Mouse (Mus musculus) cerebellum, postnatal 4 days (tissue): ENCODE data around the gene Gm15319.
"Not testable (repeated sequence)": the region's sequence is repeated elsewhere in the genome, so short reads cannot be mapped to it uniquely, and the experiment has no call there.

Experiments
- DNase-seq, 2 experiments: peaks; one replicate each; pipeline ENCODE4 v3.0.0; 2022; ENCODE audit warnings: low spot score in 2 of 2, mixed read lengths in 1 of 2

Gene Gm15319

GRCm38 (mm10) chr8:20363110-20363509 is at the start of gene Gm15319:
Gene Gm15319, minus strand, starts transcription at chr8:20363210.
- DNase-seq, result not testable (repeated sequence)

- DNase-seq, result not testable (repeated sequence)
These were observed 47.3 kb upstream of the Gm15319 start for GRCm38 (mm10) chr8:20410355-20410754.

- peak; percentile 16 to 40 for DNase-seq
These were observed 45.5 kb upstream of the Gm15319 start for GRCm38 (mm10) chr8:20408441-20409030.

- DNase-seq, result peak; percentile 18 to 40
These were observed 26.3 kb upstream of the Gm15319 start for GRCm38 (mm10) chr8:20389363-20389739.

GRCm38 (mm10) chr8:20388706-20389362 is 25.8 kb upstream of the Gm15319 start:
- peak; percentile 45 to 47 for DNase-seq

GRCm38 (mm10) chr8:20387121-20387794 is 24.2 kb upstream of the Gm15319 start:
- peak; percentile 13 to 33 for DNase-seq

- not testable (repeated sequence) for DNase-seq
These were observed 22.0 kb upstream of the Gm15319 start for GRCm38 (mm10) chr8:20384990-20385389.

GRCm38 (mm10) chr8:20384131-20384530 is 21.1 kb upstream of the Gm15319 start:
- peak in 1 of 2 experiments; percentile 21 for DNase-seq

GRCm38 (mm10) chr8:20382146-20382545 is 19.1 kb upstream of the Gm15319 start:
- not testable (repeated sequence) for DNase-seq

- peak in 1 of 2 experiments; percentile 18 for DNase-seq
These were observed 18.6 kb upstream of the Gm15319 start for GRCm38 (mm10) chr8:20381637-20382036.

GRCm38 (mm10) chr8:20381239-20381620 is 18.2 kb upstream of the Gm15319 start:
- DNase-seq, result not testable (repeated sequence)

- peak; percentile 12 to 24 for DNase-seq
These were observed 17.7 kb upstream of the Gm15319 start for GRCm38 (mm10) chr8:20380590-20381238.

- peak in 1 of 2 experiments; percentile 15 for DNase-seq
These were observed 16.8 kb upstream of the Gm15319 start for GRCm38 (mm10) chr8:20379650-20380436.

- peak; percentile 45 to 60 for DNase-seq
These were observed 16.0 kb upstream of the Gm15319 start for GRCm38 (mm10) chr8:20378786-20379649.

GRCm38 (mm10) chr8:20378353-20378752 is 15.3 kb upstream of the Gm15319 start:
- DNase-seq, result peak; percentile 39 to 54

GRCm38 (mm10) chr8:20375698-20376097 is 12.7 kb upstream of the Gm15319 start:
- DNase-seq, result not testable (repeated sequence)

GRCm38 (mm10) chr8:20356386-20356785 is 6.6 kb downstream of the Gm15319 start:
- DNase-seq, result not testable (repeated sequence)

GRCm38 (mm10) chr8:20353579-20353978 is 9.4 kb downstream of the Gm15319 start:
- not testable (repeated sequence) for DNase-seq

- DNase-seq, result not testable (repeated sequence)
These were observed 60.3 kb downstream of the Gm15319 start for GRCm38 (mm10) chr8:20302759-20303158.

GRCm38 (mm10) chr8:20300042-20300441 is 63.0 kb downstream of the Gm15319 start:
- DNase-seq, result not testable (repeated sequence)
